Mouse (Mus musculus): Measurements from ENCODE around the gene Map2k2.
"Not testable (repeated sequence)": the region's sequence is repeated elsewhere in the genome, so short reads cannot be mapped to it uniquely, and the experiment has no call there.

Map2k2 gene

GRCm38 (mm10) chr10:81177491-81177925 is 71.8 kb downstream of the Map2k2 start:
- DNase-seq (ENCODE audit: low spot score), result no peak

GRCm38 (mm10) chr10:81177958-81178712 is 72.4 kb downstream of the Map2k2 start:
- DNase-seq (ENCODE audit: low spot score), result peak; percentile 67

GRCm38 (mm10) chr10:81178927-81179326 is 73.2 kb downstream of the Map2k2 start:
- no peak for DNase-seq (ENCODE audit: low spot score)

- DNase-seq (ENCODE audit: low spot score), result no peak
Observed at GRCm38 (mm10) chr10:81179451-81180342, 74.0 kb downstream of the Map2k2 start.

- no peak for DNase-seq (ENCODE audit: low spot score)
Observed at GRCm38 (mm10) chr10:81180946-81181345, 75.2 kb downstream of the Map2k2 start.

- DNase-seq (ENCODE audit: low spot score), result not testable (repeated sequence)
Observed at GRCm38 (mm10) chr10:81181860-81182259, 76.1 kb downstream of the Map2k2 start.

GRCm38 (mm10) chr10:81182336-81183333 is 76.9 kb downstream of the Map2k2 start, which contains the start of gene Dapk3:
Gene Dapk3, plus strand, starts transcription at chr10:81183005.
- peak; percentile 96 for DNase-seq (ENCODE audit: low spot score)
